ENCODE assay signal across 13 mouse cellular contexts in the genomic region with DNA sequence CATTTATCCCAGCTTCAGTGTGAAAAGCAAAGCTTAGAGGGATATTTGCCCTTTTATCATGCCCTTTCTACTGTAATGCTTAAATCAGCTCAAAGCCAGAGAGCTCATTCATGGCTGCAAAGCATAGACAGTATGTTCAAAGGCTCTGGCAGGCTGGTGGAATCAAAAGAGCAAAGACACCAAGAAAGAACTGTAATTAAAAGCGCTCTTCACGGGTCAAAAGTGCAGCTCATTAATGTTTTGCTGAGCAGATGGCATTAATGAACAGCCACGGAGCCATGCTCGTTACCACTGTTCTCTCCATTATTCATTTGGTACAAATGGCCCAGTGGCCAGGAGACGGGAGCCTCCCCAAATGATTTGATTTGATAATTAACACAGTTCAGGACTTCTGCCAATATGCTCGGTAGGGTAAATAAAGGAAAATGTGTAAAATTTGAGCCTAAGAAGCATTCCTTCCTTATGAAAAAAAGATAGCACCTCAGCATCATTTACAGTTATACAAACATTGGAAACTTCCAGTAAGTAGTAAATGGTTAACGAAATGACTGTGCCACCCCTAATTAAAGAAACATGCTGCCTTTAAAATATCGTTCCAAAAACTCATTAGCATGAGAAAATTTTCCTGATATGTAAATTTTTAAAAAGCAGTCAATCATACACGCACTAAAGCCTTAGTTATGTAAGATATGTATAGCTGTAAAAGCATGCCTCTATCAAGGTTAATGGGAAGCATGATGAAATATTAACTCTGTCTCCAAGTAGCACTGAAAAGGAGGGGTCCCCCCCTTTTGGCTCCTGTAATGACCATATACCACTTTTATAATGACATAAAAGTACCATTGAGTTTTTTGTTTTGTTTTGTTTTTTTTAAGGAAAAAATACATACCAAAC. TPM values are rescaled to one million over a fixed set of nuclear protein-coding genes. Genes with fewer than 3 reads are reported as not detected.
DNase-seq lines count a peak whose midpoint lies in the region; ATAC-seq and TF ChIP-seq lines count a peak whose summit lies in the region.
"Had no signal": no experiment of that assay in that cellular context is flagged by ENCODE, and none has a peak within 500 bp of the region (broad histone marks: within the 10 kb centered on the region; RNA-seq: fewer than 3 reads in every experiment).

No protein-coding gene starts in this region.

- TF ChIP-seq EP300 in liver, postnatal 0 days (IDR thresholded peaks at IDR 0.05; ENCODE audit: low read depth), result no peak

- no peak for ATAC-seq in liver, postnatal 0 days
- ATAC-seq in hindbrain, embryonic 16.5 days, result peak; percentile 56
- ATAC-seq in activated CD4-positive, CD25-positive, alpha-beta regulatory T cell, adult 4 months, result no peak
- ATAC-seq: CD4-positive, CD25-positive, alpha-beta regulatory T cell, adult 4 months had no signal

- no peak overlapping the region for H3K4me2 ChIP-seq in liver, postnatal 0 days (ENCODE audit: low read depth, low read length)
- H3K4me2 ChIP-seq in hindbrain, embryonic 16.5 days (ENCODE audit: low read length), result no peak overlapping the region
- H3K4me2 ChIP-seq: liver, embryonic 11.5 days had no signal

- no peaks in the 10 kb centered on the region for H3K9me3 ChIP-seq in liver, postnatal 0 days (ENCODE audit: low read length)
- H3K9me3 ChIP-seq in hindbrain, embryonic 16.5 days (ENCODE audit: control insufficient read depth, low read length), result no peaks in the 10 kb centered on the region

- H3K4me1 ChIP-seq in liver, postnatal 0 days (ENCODE audit: insufficient read depth), result peaks cover 5% of the 10 kb centered on the region
- H3K4me1 ChIP-seq in hindbrain, embryonic 16.5 days (ENCODE audit: control insufficient read depth, insufficient read depth, low read depth, low read length), result peaks cover 3% of the 10 kb centered on the region; the same call in 1 of the 2 replicates

- H3K27ac ChIP-seq in liver, postnatal 0 days (ENCODE audit: low read depth), result 0 out of 2 replicates have a peak overlapping the region, but pooled peaks have one; percentile 5
- no peak overlapping the region for H3K27ac ChIP-seq in hindbrain, embryonic 16.5 days (ENCODE audit: low read depth, low read length)
- H3K27ac ChIP-seq: stomach, postnatal 0 days had no signal

- TF ChIP-seq CTCF in liver, postnatal 0 days (IDR thresholded peaks at IDR 0.05; ENCODE audit: low read depth), result no peak

- intact Hi-C loops in heart, postnatal 36 days (cut with DNase I), result no loop called here

- no peak overlapping the region for H3K9ac ChIP-seq in liver, postnatal 0 days (replicated peaks)
- H3K9ac ChIP-seq in hindbrain, embryonic 16.5 days (ENCODE audit: low read depth, low read length), result no peak overlapping the region

- H3K36me3 ChIP-seq in liver, postnatal 0 days (replicated peaks; ENCODE audit: insufficient read depth, low read length), result no peaks in the 10 kb centered on the region
- H3K36me3 ChIP-seq in hindbrain, embryonic 16.5 days (ENCODE audit: control insufficient read depth, insufficient read depth, low read length), result no peaks in the 10 kb centered on the region

- H3K27me3 ChIP-seq in liver, postnatal 0 days (ENCODE audit: insufficient read depth, low read length), result no peaks in the 10 kb centered on the region
- H3K27me3 ChIP-seq in hindbrain, embryonic 16.5 days (replicated peaks; ENCODE audit: control insufficient read depth, insufficient read depth, low read length), result no peaks in the 10 kb centered on the region

- no peak for DNase-seq in liver, postnatal 0 days
- DNase-seq in liver, result no peak
- peak; percentile 84 for DNase-seq in kidney, postnatal 14 days
- peak; percentile 29 for DNase-seq in retina, postnatal 7 days (ENCODE audit: low read depth, low spot score)
- DNase-seq in urinary bladder, postnatal 4 days (ENCODE audit: low spot score in 2 of 2), result no peak
- DNase-seq in heart, postnatal 36 days, result no peak

- H3K4me3 ChIP-seq in liver, postnatal 0 days (ENCODE audit: low read depth, low read length), result no peak overlapping the region
- no peak overlapping the region for H3K4me3 ChIP-seq in hindbrain, embryonic 16.5 days (ENCODE audit: low read length)

- 70% methylated on average over 9 of the region's 9 CpGs for WGBS in liver, postnatal 0 days (ENCODE audit: insufficient replicate concordance)
- 30% methylated on average over 9 of the region's 9 CpGs for WGBS in hindbrain, embryonic 16.5 days

RNA-seq across cellular contexts. Expression of gene Gm47985, which starts 24.1 kb away (rescaled TPM):
- 0.60 and 0.67 TPM in 2 replicates for polyA plus RNA-seq in liver, postnatal 0 days (2015; fragmentation: Nextera tagmentation; extraction: Ambion mirVana)
- polyA plus RNA-seq in hindbrain, embryonic 16.5 days (2015; fragmentation: Nextera tagmentation; extraction: Ambion mirVana), result not detected in 2 replicates
- polyA plus RNA-seq in activated CD4-positive, CD25-positive, alpha-beta regulatory T cell, adult 4 months (2017; shearing (Covaris generic)), result not detected
- under 1 TPM; 0.39 to 0.84 TPM for total RNA-seq in heart, postnatal 36 days (2021)
- total RNA-seq: layer of hippocampus, postnatal 10 days had no signal
- polyA plus RNA-seq: CD4-positive, CD25-positive, alpha-beta regulatory T cell, adult 4 months; heart, embryonic 14.5 days; stomach, postnatal 0 days had no signal

RNA-seq across cellular contexts. Expression of gene Gm8947, which starts 34.0 kb away (rescaled TPM):
- 0.28 and 0.37 TPM in 2 replicates for polyA plus RNA-seq in liver, postnatal 0 days (2015; fragmentation: Nextera tagmentation; extraction: Ambion mirVana)
- not detected in 2 replicates for polyA plus RNA-seq in hindbrain, embryonic 16.5 days (2015; fragmentation: Nextera tagmentation; extraction: Ambion mirVana)
- polyA plus RNA-seq in activated CD4-positive, CD25-positive, alpha-beta regulatory T cell, adult 4 months (2017; shearing (Covaris generic)), result not detected
- total RNA-seq in heart, postnatal 36 days (2021), result not detected
- total RNA-seq: layer of hippocampus, postnatal 10 days had no signal
- polyA plus RNA-seq: CD4-positive, CD25-positive, alpha-beta regulatory T cell, adult 4 months; heart, embryonic 14.5 days had no signal

RNA-seq across cellular contexts. Expression of gene Gm47995, which starts 40.0 kb away (rescaled TPM):
- polyA plus RNA-seq in liver, postnatal 0 days (2015; fragmentation: Nextera tagmentation; extraction: Ambion mirVana), result 0.26 and 0.31 TPM in 2 replicates
- not detected in 2 replicates for polyA plus RNA-seq in hindbrain, embryonic 16.5 days (2015; fragmentation: Nextera tagmentation; extraction: Ambion mirVana)
- polyA plus RNA-seq in activated CD4-positive, CD25-positive, alpha-beta regulatory T cell, adult 4 months (2017; shearing (Covaris generic)), result not detected
- total RNA-seq in heart, postnatal 36 days (2021), result not detected
- total RNA-seq: layer of hippocampus, postnatal 10 days had no signal
- polyA plus RNA-seq: CD4-positive, CD25-positive, alpha-beta regulatory T cell, adult 4 months; heart, embryonic 14.5 days; stomach, postnatal 0 days had no signal

RNA-seq across cellular contexts. Expression of gene 3110040M04Rik, which starts 45.7 kb away (rescaled TPM):
- 0.28 TPM in 1 of 2 replicates, not detected in the other for polyA plus RNA-seq in liver, postnatal 0 days (2015; fragmentation: Nextera tagmentation; extraction: Ambion mirVana)
- not detected in 2 replicates for polyA plus RNA-seq in hindbrain, embryonic 16.5 days (2015; fragmentation: Nextera tagmentation; extraction: Ambion mirVana)
- polyA plus RNA-seq in activated CD4-positive, CD25-positive, alpha-beta regulatory T cell, adult 4 months (2017; shearing (Covaris generic)), result not detected
- total RNA-seq in heart, postnatal 36 days (2021), result not detected
- total RNA-seq: layer of hippocampus, postnatal 10 days had no signal
- polyA plus RNA-seq: CD4-positive, CD25-positive, alpha-beta regulatory T cell, adult 4 months; heart, embryonic 14.5 days; stomach, postnatal 0 days had no signal

RNA-seq across cellular contexts. Expression of gene Gm47996, which starts 51.7 kb away (rescaled TPM):
- polyA plus RNA-seq in liver, postnatal 0 days (2015; fragmentation: Nextera tagmentation; extraction: Ambion mirVana), result 0.12 and 0.20 TPM in 2 replicates
- polyA plus RNA-seq in hindbrain, embryonic 16.5 days (2015; fragmentation: Nextera tagmentation; extraction: Ambion mirVana), result not detected in 2 replicates
- polyA plus RNA-seq in activated CD4-positive, CD25-positive, alpha-beta regulatory T cell, adult 4 months (2017; shearing (Covaris generic)), result not detected
- not detected for total RNA-seq in heart, postnatal 36 days (2021)
- total RNA-seq: layer of hippocampus, postnatal 10 days had no signal
- polyA plus RNA-seq: CD4-positive, CD25-positive, alpha-beta regulatory T cell, adult 4 months; heart, embryonic 14.5 days; stomach, postnatal 0 days had no signal

Comparison
In these comparisons a context has a peak if more than half of its experiments do, and no peak if none do; other contexts are left out.
1. DNase-seq: peak in kidney, postnatal 14 days (single experiment) and retina, postnatal 7 days (single experiment); none in liver, postnatal 0 days (single experiment), liver (single experiment), urinary bladder, postnatal 4 days (0 of 2) and heart, postnatal 36 days (0 of 2).